8 mouse cellular contexts compared by ENCODE assay signal in genomic region chr3:146343649-146344401, GRCm38 (mm10).
DNase-seq lines count a peak whose midpoint lies in the region; ATAC-seq and TF ChIP-seq lines count a peak whose summit lies in the region.

No protein-coding gene starts in this region.

- intact Hi-C loops in heart, postnatal 14 days (cut with DNase I) = loop anchor here (2.0 to 5.0 kb wide), 3 partner anchors 137 to 571 kb away; no protein-coding TSS in a partner anchor
- intact Hi-C loops in left cerebral cortex, adult 2 months (cut with DNase I) = loop anchor here (2.0 to 5.0 kb wide), 5 partner anchors 61 to 571 kb away; partner anchors contain the start of genes Rpf1 and Ssx2ip

- TF ChIP-seq EP300 in stomach, postnatal 0 days (optimal IDR thresholded peaks at IDR 0.05) = no peak

- no peaks in the 10 kb centered on the region for H3K27me3 ChIP-seq in midbrain, embryonic 11.5 days (ENCODE audit: control insufficient read depth, insufficient read depth, low read length)
- H3K27me3 ChIP-seq in stomach, postnatal 0 days (ENCODE audit: control insufficient read depth, insufficient read depth, low read length) = no peaks in the 10 kb centered on the region

- H3K36me3 ChIP-seq in midbrain, embryonic 11.5 days (ENCODE audit: control insufficient read depth, insufficient read depth, low read length) = no peaks in the 10 kb centered on the region
- no peaks in the 10 kb centered on the region for H3K36me3 ChIP-seq in stomach, postnatal 0 days (ENCODE audit: control insufficient read depth, insufficient read depth, low read length)

- peak; percentile 78 for TF ChIP-seq CTCF in left cerebral cortex, adult 2 months (IDR thresholded peaks at IDR 0.05)
- TF ChIP-seq CTCF in stomach, postnatal 0 days (IDR thresholded peaks at IDR 0.05; ENCODE audit: low read depth) = peak; percentile 83

- ATAC-seq in midbrain, embryonic 11.5 days (ENCODE audit: low FRiP score) = peak; percentile 35; the same call in 1 of the 2 replicates
- ATAC-seq in stomach, postnatal 0 days (ENCODE audit: low FRiP score, low TSS enrichment) = peak; percentile 61; the same call in 1 of the 2 replicates

- no peak overlapping the region for H3K4me2 ChIP-seq in midbrain, embryonic 11.5 days
- H3K4me2 ChIP-seq in stomach, postnatal 0 days (replicated peaks; ENCODE audit: low read depth) = no peak overlapping the region

- H3K4me1 ChIP-seq in midbrain, embryonic 11.5 days (ENCODE audit: control insufficient read depth, insufficient read depth, low read length) = peaks cover 2% of the 10 kb centered on the region; the same call in 1 of the 2 replicates
- H3K4me1 ChIP-seq in stomach, postnatal 0 days (replicated peaks; ENCODE audit: control insufficient read depth, insufficient read depth) = no peaks in the 10 kb centered on the region

- peak overlapping the region; percentile 84 for H3K27ac ChIP-seq in left cerebral cortex, adult 2 months
- no peak overlapping the region for H3K27ac ChIP-seq in midbrain, embryonic 11.5 days (ENCODE audit: low read depth, low read length)
- no peak overlapping the region for H3K27ac ChIP-seq in stomach, postnatal 0 days (replicated peaks)

- WGBS in midbrain, embryonic 11.5 days = 57% methylated on average over 9 of the region's 9 CpGs
- WGBS in stomach, postnatal 0 days = 55% methylated on average over 9 of the region's 9 CpGs

- H3K9ac ChIP-seq in midbrain, embryonic 11.5 days (ENCODE audit: low read length) = no peak overlapping the region
- no peak overlapping the region for H3K9ac ChIP-seq in stomach, postnatal 0 days (ENCODE audit: low read length)

- no peak overlapping the region for H3K4me3 ChIP-seq in left cerebral cortex, adult 2 months
- no peak overlapping the region for H3K4me3 ChIP-seq in midbrain, embryonic 11.5 days (ENCODE audit: low read depth, low read length)
- H3K4me3 ChIP-seq in stomach, postnatal 0 days (ENCODE audit: low read depth, low read length) = no peak overlapping the region

- H3K9me3 ChIP-seq in midbrain, embryonic 11.5 days (ENCODE audit: control insufficient read depth, low read length) = no peaks in the 10 kb centered on the region
- no peaks in the 10 kb centered on the region for H3K9me3 ChIP-seq in stomach, postnatal 0 days (ENCODE audit: control insufficient read depth, low read length)

- peak; percentile 41 for DNase-seq in ovary, postnatal 36 days (ENCODE audit: low spot score)
- no peak for DNase-seq in ovary, postnatal 10 days (ENCODE audit: low spot score)
- DNase-seq in adrenal gland, postnatal 10 days = peak; percentile 69
- DNase-seq in embryo, embryonic 9.5 days (ENCODE audit: extremely low spot score) = peak; percentile 65
- peak; percentile 58 to 72 for DNase-seq in heart, postnatal 14 days
- peak; percentile 63 to 75 for DNase-seq in left cerebral cortex, adult 2 months (ENCODE audit: extremely low spot score in 1 of 2, low spot score in 2 of 2)
- DNase-seq in midbrain, embryonic 11.5 days (ENCODE audit: low spot score, missing footprints) = peak; percentile 96
- DNase-seq in stomach, postnatal 0 days (ENCODE audit: low spot score) = peak; percentile 71
